Mouse (Mus musculus) heart, adult 2 months (tissue): Measurements from ENCODE around the gene Ccdc84.

Experiments
- CTCF ChIP-seq: fragments of 200-600 bp; IDR thresholded peaks from 2 replicates; pipeline ENCODE4 v1.8.1; 2022; ENCODE audit warnings: antibody characterized with exemption, mild to moderate bottlenecking, moderate library complexity
- POLR2A ChIP-seq: fragments of 200-500 bp; IDR thresholded peaks from 2 replicates; pipeline ENCODE4 v1.6.1; 2011; ENCODE audit warnings: mild to moderate bottlenecking, low read depth, low read length, control low read depth; ENCODE audit not compliant: insufficient read depth

DNA sequence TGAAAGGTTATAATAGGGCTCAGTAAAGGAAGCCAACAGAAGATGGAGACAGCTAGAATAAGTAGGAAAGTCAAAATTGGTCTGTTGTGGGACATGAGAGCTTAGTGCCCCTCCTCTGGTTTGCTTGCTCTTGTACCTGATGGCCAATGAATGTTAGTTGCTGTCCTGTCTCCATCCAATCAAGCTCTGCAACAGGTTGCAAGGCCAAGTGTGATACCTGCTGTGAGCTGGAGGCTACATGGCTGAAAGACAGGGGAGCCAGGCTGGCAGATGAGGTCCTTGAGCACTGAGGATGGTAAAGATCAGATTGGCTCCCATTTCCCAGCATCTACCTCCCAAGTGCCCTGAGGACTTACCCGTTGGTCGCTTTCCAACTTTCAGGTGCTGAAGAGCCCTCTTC, 5.6 kb downstream of the Ccdc84 start:
- TF ChIP-seq CTCF (no peak), POLR2A (no peak)
